Mouse (Mus musculus): Measurements from ENCODE around the gene Ncoa3. TPM values are rescaled to one million over a fixed set of nuclear protein-coding genes. Genes with fewer than 3 reads are reported as not detected.

Ncoa3 gene
- polyA plus RNA-seq, 1 experiment from 2014 or later, result 18.5 TPM

DNA sequence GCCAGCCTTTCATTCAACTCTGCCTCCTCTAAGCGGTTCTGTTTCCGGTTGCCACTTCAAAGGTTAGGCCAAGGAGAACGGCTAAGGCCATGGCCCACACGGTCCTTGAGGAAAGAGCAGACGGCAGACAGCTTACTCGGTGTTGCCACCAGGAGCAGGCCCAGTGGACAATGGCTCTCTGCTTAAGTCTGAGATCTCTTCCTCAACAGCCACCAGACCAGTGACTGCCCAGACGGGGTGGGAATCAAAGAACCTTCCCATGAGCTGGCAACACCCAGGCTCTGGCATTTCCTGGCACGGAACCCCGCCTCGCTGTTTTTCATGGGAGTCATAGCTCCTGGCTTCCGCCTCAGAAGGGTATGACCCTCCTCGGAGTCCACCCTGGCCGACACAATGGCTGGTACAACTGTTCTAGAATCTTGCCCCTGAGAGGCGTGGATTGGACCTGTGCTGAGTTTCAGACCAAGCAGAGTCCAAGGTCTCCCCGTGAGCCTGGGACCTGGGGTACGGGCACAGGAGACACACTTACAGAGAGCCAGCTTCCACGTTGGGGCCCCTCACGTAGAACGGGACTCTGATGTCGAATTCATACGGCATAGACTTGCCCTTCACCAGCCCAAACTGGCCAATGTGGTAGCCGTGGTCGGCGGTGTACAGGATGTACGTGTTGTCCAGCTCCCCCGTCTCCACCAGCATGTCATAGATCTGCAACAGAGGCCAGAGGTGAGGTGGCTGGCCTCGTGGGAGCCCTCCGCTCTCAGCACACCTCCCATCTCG, 94.2 kb downstream of the Ncoa3 start:
- H3K4me1 ChIP-seq (ENCODE audit: control insufficient read depth, insufficient read depth, low read length), result no peaks in the 10 kb centered on the region; the same call in 1 of the 2 replicates
- ATAC-seq (ENCODE audit: low read depth), result no peak
- WGBS, result 91% methylated on average over 29 of the region's 29 CpGs

DNA sequence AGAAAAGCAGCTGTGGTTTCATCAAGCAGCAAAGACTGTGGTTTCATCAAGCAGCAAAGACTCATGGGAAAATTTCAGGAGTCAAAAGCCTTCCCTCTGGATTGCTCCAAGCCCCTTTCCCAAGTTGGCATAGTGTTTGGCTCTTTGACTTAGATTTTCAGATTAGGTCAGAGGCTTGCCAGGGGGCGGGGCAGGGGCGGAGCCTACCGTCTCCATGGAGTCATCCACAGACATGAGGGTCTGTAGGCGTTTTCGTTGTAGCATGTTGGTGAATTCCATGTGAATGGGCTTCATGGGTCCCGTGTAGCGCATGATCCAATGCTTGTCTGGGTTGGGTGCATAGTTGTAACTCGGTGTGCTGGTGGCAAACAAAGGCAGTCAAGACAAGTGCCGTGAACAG, 96.6 kb downstream of the Ncoa3 start:
- H3K4me3 ChIP-seq (ENCODE audit: low read depth, low read length), result no peak overlapping the region
- H3K27ac ChIP-seq (ENCODE audit: low read depth, low read length), result no peak overlapping the region
- no peaks in the 10 kb centered on the region for H3K27me3 ChIP-seq (ENCODE audit: control insufficient read depth, insufficient read depth, low read length)
- ATAC-seq (ENCODE audit: low read depth), result no peak
- 89% methylated on average over 9 of the region's 9 CpGs for WGBS
- H3K4me2 ChIP-seq (ENCODE audit: low read depth, low read length), result no peak overlapping the region
- no peak overlapping the region for H3K9ac ChIP-seq (replicated peaks; ENCODE audit: low read depth, low read length)
- no peaks in the 10 kb centered on the region; the same call in 1 of the 2 replicates for H3K36me3 ChIP-seq (ENCODE audit: control insufficient read depth, insufficient read depth, low read length)
- H3K9me3 ChIP-seq (ENCODE audit: control insufficient read depth, low read length), result no peaks in the 10 kb centered on the region
- no peaks in the 10 kb centered on the region for H3K4me1 ChIP-seq (ENCODE audit: control insufficient read depth, insufficient read depth, low read length)

More for the DNA sequence above, 94.2 kb downstream of the Ncoa3 start:
- no peak overlapping the region for H3K9ac ChIP-seq (replicated peaks; ENCODE audit: low read depth, low read length)
- no peak overlapping the region for H3K4me2 ChIP-seq (ENCODE audit: low read depth, low read length)
- no peaks in the 10 kb centered on the region for H3K9me3 ChIP-seq (ENCODE audit: control insufficient read depth, low read length)
- H3K27ac ChIP-seq (ENCODE audit: low read depth, low read length), result no peak overlapping the region
- H3K27me3 ChIP-seq (ENCODE audit: control insufficient read depth, insufficient read depth, low read length), result no peaks in the 10 kb centered on the region
- H3K36me3 ChIP-seq (ENCODE audit: control insufficient read depth, insufficient read depth, low read length), result no peaks in the 10 kb centered on the region; the same call in 1 of the 2 replicates
- no peak overlapping the region for H3K4me3 ChIP-seq (ENCODE audit: low read depth, low read length)

DNA sequence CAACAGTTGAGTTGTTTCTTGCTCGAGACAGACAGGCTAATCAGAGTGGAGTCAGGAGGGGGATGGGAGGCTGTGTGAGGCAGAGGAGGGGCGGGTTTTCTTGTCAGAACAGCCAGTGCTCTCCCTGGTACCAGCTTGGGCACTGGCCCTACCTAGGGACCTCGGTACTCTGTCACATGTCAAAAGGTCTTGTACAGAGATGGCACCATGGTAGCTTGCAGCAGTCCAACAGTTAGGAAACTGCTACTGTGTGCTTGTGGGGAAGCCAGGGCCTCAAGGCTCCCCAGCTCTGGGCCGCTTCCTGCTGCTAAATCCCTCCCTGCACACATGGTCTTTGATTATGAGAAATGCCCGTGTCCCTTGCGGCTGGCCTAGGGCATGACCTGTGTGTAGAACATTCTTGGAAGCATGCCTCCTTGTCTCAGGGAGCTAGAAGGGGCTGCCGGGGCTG, 97.7 kb downstream of the Ncoa3 start:
- ATAC-seq (ENCODE audit: low read depth), result no peak
- Histone ChIP-seq H3K4me1 (ENCODE audit: control insufficient read depth, insufficient read depth, low read length) (no peaks in the 10 kb centered on the region), H3K27me3 (ENCODE audit: control insufficient read depth, insufficient read depth, low read length) (no peaks in the 10 kb centered on the region), H3K36me3 (ENCODE audit: control insufficient read depth, insufficient read depth, low read length) (no peaks in the 10 kb centered on the region; the same call in 1 of the 2 replicates), H3K9me3 (ENCODE audit: control insufficient read depth, low read length) (no peaks in the 10 kb centered on the region), H3K4me2 (ENCODE audit: low read depth, low read length) (no peak overlapping the region), H3K9ac (replicated peaks; ENCODE audit: low read depth, low read length) (no peak overlapping the region), H3K27ac (ENCODE audit: low read depth, low read length) (no peak overlapping the region), H3K4me3 (ENCODE audit: low read depth, low read length) (no peak overlapping the region)
- 61% methylated on average over 7 of the region's 7 CpGs for WGBS

DNA sequence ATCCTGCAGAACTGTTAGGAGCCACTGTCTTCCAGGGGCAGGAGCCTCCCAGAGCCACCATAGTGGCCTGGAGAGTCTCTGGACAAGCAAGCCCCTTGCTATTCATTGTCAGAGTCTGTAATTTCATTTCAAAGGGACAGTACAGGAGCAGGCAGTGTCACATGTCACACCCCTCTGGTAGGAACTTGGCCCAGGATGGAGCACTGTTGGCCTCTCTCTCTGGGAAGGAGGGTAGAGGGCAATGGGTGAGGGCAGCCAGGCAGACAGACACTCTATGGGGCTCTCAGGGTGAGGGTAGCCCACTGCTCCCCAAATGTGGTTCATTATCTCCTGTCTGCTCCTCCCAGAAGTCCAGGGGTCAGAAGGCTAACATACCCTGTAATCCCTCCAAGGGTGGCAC, 99.2 kb downstream of the Ncoa3 start:
- no peak overlapping the region for H3K4me3 ChIP-seq (ENCODE audit: low read depth, low read length)
- no peaks in the 10 kb centered on the region; the same call in 1 of the 2 replicates for H3K36me3 ChIP-seq (ENCODE audit: control insufficient read depth, insufficient read depth, low read length)
- H3K27ac ChIP-seq (ENCODE audit: low read depth, low read length), result no peak overlapping the region
- no peak overlapping the region for H3K4me2 ChIP-seq (ENCODE audit: low read depth, low read length)
- no peaks in the 10 kb centered on the region for H3K27me3 ChIP-seq (ENCODE audit: control insufficient read depth, insufficient read depth, low read length)
- ATAC-seq (ENCODE audit: low read depth), result no peak
- H3K9ac ChIP-seq (replicated peaks; ENCODE audit: low read depth, low read length), result no peak overlapping the region
- no peaks in the 10 kb centered on the region for H3K4me1 ChIP-seq (ENCODE audit: control insufficient read depth, insufficient read depth, low read length)
- no peaks in the 10 kb centered on the region for H3K9me3 ChIP-seq (ENCODE audit: control insufficient read depth, low read length)

DNA sequence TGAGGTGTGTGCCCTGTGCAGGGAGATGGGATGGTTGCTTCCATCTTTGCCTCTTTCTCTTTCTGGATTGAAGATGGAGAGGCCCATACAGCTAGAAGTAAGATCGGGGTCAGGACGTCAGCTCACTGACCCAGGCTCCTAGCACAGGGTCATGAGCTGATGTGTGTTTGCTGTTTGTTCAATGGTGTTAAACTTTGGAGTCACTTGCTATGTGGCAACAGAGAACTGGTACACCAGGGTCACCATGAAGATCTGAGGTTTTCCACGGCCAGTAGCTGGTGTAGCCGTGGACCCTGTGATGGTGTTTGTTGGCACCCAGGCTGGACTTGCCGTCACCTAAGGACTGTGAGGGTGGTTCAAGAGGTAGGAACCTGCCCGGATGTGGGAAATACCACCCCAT, 100.0 kb downstream of the Ncoa3 start:
- H3K36me3 ChIP-seq (ENCODE audit: control insufficient read depth, insufficient read depth, low read length), result no peaks in the 10 kb centered on the region; the same call in 1 of the 2 replicates

DNA sequence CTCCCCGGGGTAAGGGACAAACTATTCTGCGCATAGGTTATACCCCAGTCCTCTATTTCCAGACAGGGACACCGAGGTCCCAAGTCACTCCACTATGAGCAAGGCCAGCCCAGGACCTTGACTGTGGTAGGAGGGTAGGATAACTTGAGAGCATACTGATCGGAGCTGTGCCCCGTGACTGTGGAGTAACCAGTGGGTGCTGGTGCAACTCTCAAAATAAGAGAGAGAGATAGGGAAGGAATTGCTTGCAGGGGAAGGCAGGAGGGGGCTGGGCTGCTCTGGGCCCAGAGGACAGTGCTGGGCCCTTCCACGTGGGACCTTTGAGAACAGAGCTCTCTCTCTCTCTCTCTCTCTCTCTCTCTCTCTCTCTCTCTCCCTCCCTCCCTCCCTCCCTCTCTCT, 103.9 kb downstream of the Ncoa3 start:
- H3K27me3 ChIP-seq (ENCODE audit: control insufficient read depth, insufficient read depth, low read length), result no peaks in the 10 kb centered on the region
- H3K4me2 ChIP-seq (ENCODE audit: low read depth, low read length), result no peak overlapping the region
- no peaks in the 10 kb centered on the region for H3K9me3 ChIP-seq (ENCODE audit: control insufficient read depth, low read length)
- H3K4me1 ChIP-seq (ENCODE audit: control insufficient read depth, insufficient read depth, low read length), result peaks cover 12% of the 10 kb centered on the region
- no peak overlapping the region for H3K4me3 ChIP-seq (ENCODE audit: low read depth, low read length)
- no peak overlapping the region for H3K27ac ChIP-seq (ENCODE audit: low read depth, low read length)
- no peak for ATAC-seq (ENCODE audit: low read depth)
- WGBS, result 85% methylated on average over 6 of the region's 6 CpGs
- H3K9ac ChIP-seq (replicated peaks; ENCODE audit: low read depth, low read length), result no peak overlapping the region
- no peaks in the 10 kb centered on the region for H3K36me3 ChIP-seq (ENCODE audit: control insufficient read depth, insufficient read depth, low read length)

More for the DNA sequence above, 100.0 kb downstream of the Ncoa3 start:
- Histone ChIP-seq H3K27me3 (ENCODE audit: control insufficient read depth, insufficient read depth, low read length) (no peaks in the 10 kb centered on the region), H3K4me2 (ENCODE audit: low read depth, low read length) (no peak overlapping the region), H3K4me3 (ENCODE audit: low read depth, low read length) (no peak overlapping the region), H3K4me1 (ENCODE audit: control insufficient read depth, insufficient read depth, low read length) (no peaks in the 10 kb centered on the region), H3K27ac (ENCODE audit: low read depth, low read length) (no peak overlapping the region), H3K9me3 (ENCODE audit: control insufficient read depth, low read length) (no peaks in the 10 kb centered on the region), H3K9ac (replicated peaks; ENCODE audit: low read depth, low read length) (no peak overlapping the region)
- 95% methylated on average over 6 of the region's 6 CpGs for WGBS
- no peak for ATAC-seq (ENCODE audit: low read depth)

DNA sequence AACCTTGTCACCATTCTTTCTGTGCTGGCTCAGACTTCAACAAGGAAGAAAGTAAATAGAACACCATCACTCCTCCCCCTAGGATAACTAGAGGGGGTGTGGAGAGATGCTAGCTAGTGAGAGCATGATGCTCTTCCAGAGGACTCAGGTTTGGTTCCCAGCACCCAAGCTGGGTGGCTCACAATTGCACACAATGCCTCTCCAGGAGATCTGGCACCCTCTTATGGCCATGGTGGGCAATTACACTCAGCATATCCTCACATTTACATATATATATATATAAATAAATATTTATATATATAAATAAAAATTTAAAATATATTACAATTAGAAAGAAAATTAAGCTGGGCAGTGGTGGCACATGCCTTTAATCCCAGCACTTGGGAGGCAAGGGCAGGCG, 104.4 kb downstream of the Ncoa3 start:
- WGBS, result 97% methylated on average over 1 of the region's 1 CpGs
- peaks cover 12% of the 10 kb centered on the region for H3K4me1 ChIP-seq (ENCODE audit: control insufficient read depth, insufficient read depth, low read length)
- no peak for ATAC-seq (ENCODE audit: low read depth)
- H3K9me3 ChIP-seq (ENCODE audit: control insufficient read depth, low read length), result no peaks in the 10 kb centered on the region
- H3K36me3 ChIP-seq (ENCODE audit: control insufficient read depth, insufficient read depth, low read length), result no peaks in the 10 kb centered on the region
- no peaks in the 10 kb centered on the region for H3K27me3 ChIP-seq (ENCODE audit: control insufficient read depth, insufficient read depth, low read length)
- H3K4me2 ChIP-seq (ENCODE audit: low read depth, low read length), result no peak overlapping the region
- H3K9ac ChIP-seq (replicated peaks; ENCODE audit: low read depth, low read length), result no peak overlapping the region
- H3K4me3 ChIP-seq (ENCODE audit: low read depth, low read length), result no peak overlapping the region
- H3K27ac ChIP-seq (ENCODE audit: low read depth, low read length), result no peak overlapping the region

DNA sequence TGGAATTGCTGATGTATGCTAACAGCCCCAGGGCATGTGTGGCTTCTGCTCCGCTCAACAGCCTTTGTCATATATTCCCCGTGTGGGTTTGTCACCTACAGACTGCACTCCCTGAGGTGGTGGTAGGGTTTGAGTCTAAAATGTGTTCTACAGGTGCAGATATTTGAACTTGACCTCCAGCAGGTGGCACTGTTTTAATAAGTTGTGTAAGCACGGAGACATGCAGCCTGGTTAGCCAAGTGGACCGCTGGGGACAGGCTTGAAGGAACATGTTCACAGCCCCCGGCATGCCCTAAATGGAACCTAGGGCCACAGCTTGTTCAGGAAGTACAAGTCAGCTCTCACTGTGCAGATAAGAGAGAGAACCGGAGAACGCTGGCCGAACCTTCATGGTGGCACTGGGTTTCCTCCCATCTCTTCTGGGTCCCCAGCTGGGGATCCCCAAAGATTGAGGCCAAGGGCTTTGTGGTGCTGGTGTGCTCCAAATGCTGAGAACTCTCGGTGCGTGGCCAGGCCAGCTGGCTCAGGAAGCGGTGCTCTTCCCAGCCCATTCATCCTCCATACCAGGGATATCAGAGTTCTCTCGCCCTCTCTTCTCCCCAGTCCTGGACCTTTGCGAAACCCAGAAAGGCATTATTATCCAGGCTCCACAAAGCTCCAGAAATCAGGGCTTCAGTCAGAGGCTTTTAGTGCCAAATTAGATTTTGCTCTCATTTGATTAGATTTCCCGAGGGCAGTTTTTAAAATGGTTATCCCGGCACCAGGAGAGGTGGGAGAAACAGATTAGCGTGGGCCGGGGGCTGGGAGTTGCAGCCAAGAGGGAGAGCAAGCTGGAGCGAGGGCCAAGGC, 105.2 kb downstream of the Ncoa3 start:
- Histone ChIP-seq H3K4me2 (ENCODE audit: low read depth, low read length) (no peak overlapping the region), H3K4me3 (ENCODE audit: low read depth, low read length) (no peak overlapping the region), H3K4me1 (ENCODE audit: control insufficient read depth, insufficient read depth, low read length) (peaks cover 12% of the 10 kb centered on the region), H3K9me3 (ENCODE audit: control insufficient read depth, low read length) (no peaks in the 10 kb centered on the region), H3K9ac (replicated peaks; ENCODE audit: low read depth, low read length) (no peak overlapping the region), H3K27ac (ENCODE audit: low read depth, low read length) (0 out of 2 replicates have a peak overlapping the region, but pooled peaks have one; percentile 16), H3K36me3 (ENCODE audit: control insufficient read depth, insufficient read depth, low read length) (no peaks in the 10 kb centered on the region), H3K27me3 (ENCODE audit: control insufficient read depth, insufficient read depth, low read length) (no peaks in the 10 kb centered on the region)
- 67% methylated on average over 18 of the region's 18 CpGs for WGBS
- no peak for ATAC-seq (ENCODE audit: low read depth)
